Mouse (Mus musculus) kidney, postnatal 10 days (tissue): ENCODE measurements at regions not wholly inside any gene's neighbourhood (a gene's known extent, or its start where the extent isn't known, plus 50 kb on each side); places are given as distances from the start of the nearest gene placed in this dataset.

ENCODE experiments used
- DNase-seq: peaks from one replicate; pipeline ENCODE4 v3.0.0; 2021; ENCODE audit warnings: mixed read lengths

DNA sequence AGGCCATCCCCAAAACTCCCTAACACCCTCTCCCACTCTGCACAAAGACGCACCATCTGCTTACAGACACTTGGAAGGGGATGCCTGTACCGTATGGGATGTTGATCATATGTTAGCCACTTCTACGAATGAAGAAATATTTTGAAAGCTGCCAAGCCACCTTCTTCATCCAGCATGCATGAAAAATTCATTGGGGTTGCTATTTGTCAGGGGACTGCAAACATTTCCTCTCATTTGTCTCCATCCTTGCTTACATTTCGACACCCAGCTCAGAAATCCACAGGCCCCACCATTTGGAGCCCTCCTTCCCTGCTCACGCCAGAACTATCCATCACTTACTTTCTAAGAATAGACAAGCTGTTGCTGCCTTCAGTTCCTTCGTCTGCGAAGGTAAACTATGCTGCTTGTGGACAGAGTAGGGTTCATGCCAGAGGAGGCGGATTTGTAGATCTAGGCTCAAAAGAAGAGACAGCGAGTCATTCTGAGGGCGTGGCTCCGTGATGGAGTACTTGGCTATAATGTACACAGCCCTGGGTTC lies 51.2 kb upstream of the Cdh4 start:
- DNase-seq: no peak
